Mouse (Mus musculus): ENCODE results near the gene Olfr263.

GRCm38 (mm10) chr13:21171600-21172150 is 42.2 kb downstream of the Olfr263 start:
- no peak for TF ChIP-seq CTCF (IDR thresholded peaks at IDR 0.05; ENCODE audit: low read depth, low read length)
- TF ChIP-seq POLR2A (IDR thresholded peaks at IDR 0.05; ENCODE audit: insufficient read depth, low read length), result no peak
